Mouse (Mus musculus): ENCODE measurements around the gene Slamf9. TPM values are rescaled to one million over a fixed set of nuclear protein-coding genes. Genes with fewer than 3 reads are reported as not detected.

Slamf9 gene
- polyA plus RNA-seq, 1 experiment from 2014 or later, result not detected

- WGBS, result 51% methylated on average over 8 of the region's 8 CpGs
- Histone ChIP-seq H3K9ac (replicated peaks; ENCODE audit: low read length) (no peak overlapping the region), H3K4me3 (replicated peaks; ENCODE audit: low read depth, low read length) (no peak overlapping the region), H3K9me3 (ENCODE audit: control insufficient read depth, low read length) (no peaks in the 10 kb centered on the region), H3K27ac (replicated peaks; ENCODE audit: low read depth, low read length) (no peak overlapping the region), H3K36me3 (ENCODE audit: control insufficient read depth, insufficient read depth, low read length) (no peaks in the 10 kb centered on the region), H3K4me1 (ENCODE audit: control insufficient read depth, insufficient read depth, low read length) (no peaks in the 10 kb centered on the region), H3K27me3 (ENCODE audit: control insufficient read depth, insufficient read depth, low read length) (no peaks in the 10 kb centered on the region), H3K4me2 (ENCODE audit: low read length) (no peak overlapping the region)
- ATAC-seq (ENCODE audit: low FRiP score, low TSS enrichment) (no peak), DNase-seq (no peak)
Measured at GRCm38 (mm10) chr1:172509983-172510382, 34.8 kb downstream of the Slamf9 start.

GRCm38 (mm10) chr1:172510421-172510972 is 35.3 kb downstream of the Slamf9 start:
- no peak overlapping the region for H3K4me2 ChIP-seq (ENCODE audit: low read length)
- ATAC-seq (ENCODE audit: low FRiP score, low TSS enrichment), result no peak
- 31% methylated on average over 13 of the region's 13 CpGs for WGBS
- H3K9ac ChIP-seq (replicated peaks; ENCODE audit: low read length), result no peak overlapping the region
- no peak overlapping the region for H3K27ac ChIP-seq (replicated peaks; ENCODE audit: low read depth, low read length)
- DNase-seq, result no peak
- H3K9me3 ChIP-seq (ENCODE audit: control insufficient read depth, low read length), result no peaks in the 10 kb centered on the region
- H3K36me3 ChIP-seq (ENCODE audit: control insufficient read depth, insufficient read depth, low read length), result no peaks in the 10 kb centered on the region
- H3K27me3 ChIP-seq (ENCODE audit: control insufficient read depth, insufficient read depth, low read length), result no peaks in the 10 kb centered on the region
- H3K4me3 ChIP-seq (replicated peaks; ENCODE audit: low read depth, low read length), result no peak overlapping the region
- H3K4me1 ChIP-seq (ENCODE audit: control insufficient read depth, insufficient read depth, low read length), result no peaks in the 10 kb centered on the region

- Histone ChIP-seq H3K4me3 (replicated peaks; ENCODE audit: low read depth, low read length) (no peak overlapping the region), H3K9me3 (ENCODE audit: control insufficient read depth, low read length) (no peaks in the 10 kb centered on the region), H3K27ac (replicated peaks; ENCODE audit: low read depth, low read length) (no peak overlapping the region), H3K36me3 (ENCODE audit: control insufficient read depth, insufficient read depth, low read length) (no peaks in the 10 kb centered on the region), H3K4me2 (ENCODE audit: low read length) (peak overlapping the region; percentile 24; the same call in 1 of the 2 replicates), H3K4me1 (ENCODE audit: control insufficient read depth, insufficient read depth, low read length) (no peaks in the 10 kb centered on the region), H3K27me3 (ENCODE audit: control insufficient read depth, insufficient read depth, low read length) (no peaks in the 10 kb centered on the region), H3K9ac (replicated peaks; ENCODE audit: low read length) (no peak overlapping the region)
- DNase-seq (peak; percentile 43), ATAC-seq (ENCODE audit: low FRiP score, low TSS enrichment) (no peak)
- WGBS, result 35% methylated on average over 13 of the region's 13 CpGs
Measured at GRCm38 (mm10) chr1:172512962-172513361, 37.8 kb downstream of the Slamf9 start.

GRCm38 (mm10) chr1:172513525-172514212 is 38.5 kb downstream of the Slamf9 start:
- ATAC-seq (ENCODE audit: low FRiP score, low TSS enrichment), result no peak
- 82% methylated on average over 17 of the region's 17 CpGs for WGBS
- Histone ChIP-seq H3K9ac (replicated peaks; ENCODE audit: low read length) (no peak overlapping the region), H3K4me2 (ENCODE audit: low read length) (no peak overlapping the region), H3K9me3 (ENCODE audit: control insufficient read depth, low read length) (no peaks in the 10 kb centered on the region), H3K27me3 (ENCODE audit: control insufficient read depth, insufficient read depth, low read length) (no peaks in the 10 kb centered on the region), H3K36me3 (ENCODE audit: control insufficient read depth, insufficient read depth, low read length) (no peaks in the 10 kb centered on the region), H3K4me3 (replicated peaks; ENCODE audit: low read depth, low read length) (no peak overlapping the region), H3K4me1 (ENCODE audit: control insufficient read depth, insufficient read depth, low read length) (no peaks in the 10 kb centered on the region), H3K27ac (replicated peaks; ENCODE audit: low read depth, low read length) (no peak overlapping the region)
- no peak for DNase-seq

GRCm38 (mm10) chr1:172514213-172514529 is 39.0 kb downstream of the Slamf9 start:
- Histone ChIP-seq H3K9me3 (ENCODE audit: control insufficient read depth, low read length) (no peaks in the 10 kb centered on the region), H3K4me2 (ENCODE audit: low read length) (no peak overlapping the region), H3K36me3 (ENCODE audit: control insufficient read depth, insufficient read depth, low read length) (no peaks in the 10 kb centered on the region), H3K9ac (replicated peaks; ENCODE audit: low read length) (no peak overlapping the region), H3K4me1 (ENCODE audit: control insufficient read depth, insufficient read depth, low read length) (no peaks in the 10 kb centered on the region), H3K27me3 (ENCODE audit: control insufficient read depth, insufficient read depth, low read length) (no peaks in the 10 kb centered on the region), H3K4me3 (replicated peaks; ENCODE audit: low read depth, low read length) (no peak overlapping the region), H3K27ac (replicated peaks; ENCODE audit: low read depth, low read length) (no peak overlapping the region)
- no peak for DNase-seq
- 81% methylated on average over 4 of the region's 4 CpGs for WGBS
- no peak for ATAC-seq (ENCODE audit: low FRiP score, low TSS enrichment)

GRCm38 (mm10) chr1:172514551-172515268 is 39.6 kb downstream of the Slamf9 start:
- Histone ChIP-seq H3K9me3 (ENCODE audit: control insufficient read depth, low read length) (no peaks in the 10 kb centered on the region), H3K27me3 (ENCODE audit: control insufficient read depth, insufficient read depth, low read length) (no peaks in the 10 kb centered on the region), H3K27ac (replicated peaks; ENCODE audit: low read depth, low read length) (no peak overlapping the region), H3K4me3 (replicated peaks; ENCODE audit: low read depth, low read length) (no peak overlapping the region), H3K36me3 (ENCODE audit: control insufficient read depth, insufficient read depth, low read length) (no peaks in the 10 kb centered on the region), H3K4me2 (ENCODE audit: low read length) (no peak overlapping the region), H3K9ac (replicated peaks; ENCODE audit: low read length) (no peak overlapping the region), H3K4me1 (ENCODE audit: control insufficient read depth, insufficient read depth, low read length) (no peaks in the 10 kb centered on the region)
- no peak for ATAC-seq (ENCODE audit: low FRiP score, low TSS enrichment)
- no peak for DNase-seq
- WGBS, result 84% methylated on average over 7 of the region's 7 CpGs

- no peak overlapping the region for H3K4me2 ChIP-seq (ENCODE audit: low read length)
- ATAC-seq (ENCODE audit: low FRiP score, low TSS enrichment), result no peak
- no peak overlapping the region for H3K9ac ChIP-seq (replicated peaks; ENCODE audit: low read length)
- H3K4me3 ChIP-seq (replicated peaks; ENCODE audit: low read depth, low read length), result no peak overlapping the region
- 74% methylated on average over 1 of the region's 1 CpGs for WGBS
- no peaks in the 10 kb centered on the region for H3K9me3 ChIP-seq (ENCODE audit: control insufficient read depth, low read length)
- DNase-seq, result no peak
- no peaks in the 10 kb centered on the region for H3K27me3 ChIP-seq (ENCODE audit: control insufficient read depth, insufficient read depth, low read length)
- H3K36me3 ChIP-seq (ENCODE audit: control insufficient read depth, insufficient read depth, low read length), result no peaks in the 10 kb centered on the region
- no peak overlapping the region for H3K27ac ChIP-seq (replicated peaks; ENCODE audit: low read depth, low read length)
- H3K4me1 ChIP-seq (ENCODE audit: control insufficient read depth, insufficient read depth, low read length), result peaks cover 3% of the 10 kb centered on the region; the same call in 1 of the 2 replicates
Measured at GRCm38 (mm10) chr1:172515396-172515795, 40.2 kb downstream of the Slamf9 start.

GRCm38 (mm10) chr1:172518013-172518412 is 42.9 kb downstream of the Slamf9 start:
- Histone ChIP-seq H3K36me3 (ENCODE audit: control insufficient read depth, insufficient read depth, low read length) (no peaks in the 10 kb centered on the region), H3K9ac (replicated peaks; ENCODE audit: low read length) (no peak overlapping the region), H3K9me3 (ENCODE audit: control insufficient read depth, low read length) (no peaks in the 10 kb centered on the region), H3K4me3 (replicated peaks; ENCODE audit: low read depth, low read length) (no peak overlapping the region), H3K27ac (replicated peaks; ENCODE audit: low read depth, low read length) (no peak overlapping the region), H3K4me2 (ENCODE audit: low read length) (no peak overlapping the region), H3K4me1 (ENCODE audit: control insufficient read depth, insufficient read depth, low read length) (peaks cover 13% of the 10 kb centered on the region), H3K27me3 (ENCODE audit: control insufficient read depth, insufficient read depth, low read length) (no peaks in the 10 kb centered on the region)
- DNase-seq (no peak), ATAC-seq (ENCODE audit: low FRiP score, low TSS enrichment) (no peak)
- WGBS, result 77% methylated on average over 4 of the region's 4 CpGs

GRCm38 (mm10) chr1:172519644-172520043 is 44.5 kb downstream of the Slamf9 start:
- Histone ChIP-seq H3K9ac (replicated peaks; ENCODE audit: low read length) (no peak overlapping the region), H3K9me3 (ENCODE audit: control insufficient read depth, low read length) (no peaks in the 10 kb centered on the region), H3K4me3 (replicated peaks; ENCODE audit: low read depth, low read length) (no peak overlapping the region), H3K4me2 (ENCODE audit: low read length) (no peak overlapping the region), H3K4me1 (ENCODE audit: control insufficient read depth, insufficient read depth, low read length) (peaks cover 13% of the 10 kb centered on the region), H3K27me3 (ENCODE audit: control insufficient read depth, insufficient read depth, low read length) (no peaks in the 10 kb centered on the region), H3K36me3 (ENCODE audit: control insufficient read depth, insufficient read depth, low read length) (no peaks in the 10 kb centered on the region), H3K27ac (replicated peaks; ENCODE audit: low read depth, low read length) (no peak overlapping the region)
- WGBS, result 71% methylated on average over 6 of the region's 6 CpGs
- ATAC-seq (ENCODE audit: low FRiP score, low TSS enrichment) (no peak), DNase-seq (no peak)

Measured in midbrain, embryonic 14.5 days (tissue).